Mouse (Mus musculus): ENCODE results near the gene Gsx2.

Gene Gsx2

DNA sequence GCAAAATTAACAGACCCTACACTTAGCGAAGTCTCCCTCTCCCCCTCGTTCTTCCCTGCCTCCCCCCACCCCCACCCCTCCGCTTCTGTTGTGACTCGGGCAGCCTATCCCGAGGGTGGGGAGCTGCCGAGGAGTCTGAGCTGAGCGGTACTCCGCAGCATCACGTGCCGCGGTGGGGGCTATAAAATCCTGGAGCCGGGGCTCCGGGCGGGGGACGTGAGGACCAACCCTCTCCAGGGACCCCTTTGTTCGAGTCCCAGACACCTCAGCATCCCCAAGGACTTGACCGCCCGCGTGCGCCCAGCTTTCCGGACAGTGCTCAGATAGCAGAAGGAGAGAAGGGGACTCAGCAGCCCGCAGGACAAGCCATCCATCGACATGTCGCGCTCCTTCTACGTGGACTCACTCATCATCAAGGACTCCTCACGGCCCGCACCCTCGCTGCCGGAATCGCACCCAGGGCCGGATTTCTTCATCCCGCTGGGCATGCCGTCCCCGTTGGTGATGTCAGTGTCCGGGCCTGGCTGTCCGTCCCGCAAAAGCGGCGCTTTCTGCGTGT lies at the start of gene Gsx2:
Gsx2 (plus strand) TSS at position 219 of the 559 bp plus-strand sequence.
- DNase-seq (ENCODE audit: low spot score): no peak

DNA sequence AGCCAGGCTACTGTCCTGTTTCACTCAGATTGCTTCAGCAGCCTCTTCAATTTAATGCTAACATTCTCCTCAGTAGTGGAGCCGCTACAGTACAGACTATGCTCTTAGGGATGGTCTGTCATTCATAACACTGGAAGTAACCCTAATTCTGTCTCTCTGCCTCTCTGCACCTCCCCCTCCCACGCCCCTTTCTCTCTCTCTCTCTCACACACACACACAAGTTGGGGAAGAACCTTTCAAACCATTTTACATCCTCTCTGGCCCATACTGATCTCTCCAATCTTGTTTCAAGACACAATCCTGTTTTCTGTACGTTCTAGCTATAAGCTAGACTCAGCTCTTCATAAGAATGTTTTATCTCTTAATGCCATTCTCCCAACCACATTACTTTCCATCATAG lies 39.9 kb upstream of the Gsx2 start:
- no peak for DNase-seq (ENCODE audit: low spot score)

DNA sequence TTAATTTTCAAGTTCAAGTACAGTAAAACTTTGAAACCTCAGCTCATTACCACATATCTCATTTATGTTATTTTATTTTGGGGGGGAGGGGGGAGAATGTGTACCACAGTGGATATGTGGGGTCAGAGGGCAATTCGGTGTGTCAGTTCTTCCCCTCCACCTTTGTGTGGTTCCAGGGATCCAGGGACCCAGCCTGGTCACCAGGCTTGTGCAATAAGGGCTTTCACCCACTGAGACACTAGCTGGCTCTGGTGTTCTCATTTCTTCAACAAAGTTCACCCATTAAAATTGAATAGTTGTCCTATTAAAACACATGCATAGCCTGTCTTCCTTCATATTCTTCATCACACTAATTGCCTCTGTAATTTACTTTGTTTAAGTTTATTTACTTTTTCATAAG lies 36.1 kb upstream of the Gsx2 start:
- no peak for DNase-seq (ENCODE audit: low spot score)

DNA sequence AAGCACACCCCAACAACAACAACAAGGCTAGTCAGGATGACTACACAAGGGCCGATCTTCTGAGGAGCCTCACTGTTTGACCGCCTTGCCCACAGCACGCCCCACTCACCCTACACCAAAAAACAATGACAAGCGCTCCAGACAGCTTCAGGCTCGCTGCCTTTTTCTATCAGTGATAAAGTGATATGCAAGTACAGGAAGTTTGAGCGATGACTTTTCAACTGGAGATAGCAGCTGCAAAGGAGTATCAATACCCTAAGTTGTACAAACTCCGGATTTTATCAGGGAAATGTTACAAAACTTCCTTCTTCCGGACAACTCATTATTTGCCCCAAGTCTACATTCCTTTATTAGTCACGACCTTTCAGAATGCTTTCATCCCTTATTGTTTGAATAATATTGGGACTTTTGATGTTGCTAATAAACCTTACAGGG lies 32.4 kb upstream of the Gsx2 start:
- DNase-seq (ENCODE audit: low spot score): no peak

DNA sequence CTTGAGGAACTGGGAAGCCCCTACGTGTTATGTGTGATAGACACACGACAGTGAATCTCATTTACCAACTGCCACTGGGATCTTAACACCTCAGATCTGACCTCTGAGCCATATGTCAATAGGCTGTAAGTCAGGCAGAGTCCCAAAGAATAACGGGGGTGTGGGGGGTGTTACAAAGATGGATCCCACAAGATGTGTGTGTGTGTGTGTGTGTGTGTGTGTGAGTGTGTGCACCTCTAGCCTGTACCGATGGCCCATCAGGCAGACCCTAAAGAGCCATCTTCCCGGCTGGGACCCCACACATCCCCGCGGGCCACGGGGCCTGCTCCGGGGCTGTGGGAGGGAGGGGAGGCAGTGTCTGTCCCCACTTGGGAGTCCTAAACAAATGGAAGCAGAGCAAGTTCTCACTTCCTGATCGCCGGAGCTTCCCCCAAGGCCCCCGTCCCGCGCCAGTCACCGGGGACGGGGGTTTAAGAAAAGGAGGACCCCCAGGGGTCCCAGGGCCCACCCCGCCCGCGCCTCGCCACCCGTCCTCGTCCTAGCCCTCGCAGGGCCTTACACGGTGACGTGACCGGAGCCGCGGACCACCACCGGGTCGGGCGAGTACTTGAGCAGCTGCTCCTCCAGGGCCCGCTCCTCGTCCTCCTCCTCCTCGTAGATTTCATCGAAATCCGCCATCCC lies 31.6 kb upstream of the Gsx2 start:
- DNase-seq (ENCODE audit: low spot score): peak; percentile 35

DNA sequence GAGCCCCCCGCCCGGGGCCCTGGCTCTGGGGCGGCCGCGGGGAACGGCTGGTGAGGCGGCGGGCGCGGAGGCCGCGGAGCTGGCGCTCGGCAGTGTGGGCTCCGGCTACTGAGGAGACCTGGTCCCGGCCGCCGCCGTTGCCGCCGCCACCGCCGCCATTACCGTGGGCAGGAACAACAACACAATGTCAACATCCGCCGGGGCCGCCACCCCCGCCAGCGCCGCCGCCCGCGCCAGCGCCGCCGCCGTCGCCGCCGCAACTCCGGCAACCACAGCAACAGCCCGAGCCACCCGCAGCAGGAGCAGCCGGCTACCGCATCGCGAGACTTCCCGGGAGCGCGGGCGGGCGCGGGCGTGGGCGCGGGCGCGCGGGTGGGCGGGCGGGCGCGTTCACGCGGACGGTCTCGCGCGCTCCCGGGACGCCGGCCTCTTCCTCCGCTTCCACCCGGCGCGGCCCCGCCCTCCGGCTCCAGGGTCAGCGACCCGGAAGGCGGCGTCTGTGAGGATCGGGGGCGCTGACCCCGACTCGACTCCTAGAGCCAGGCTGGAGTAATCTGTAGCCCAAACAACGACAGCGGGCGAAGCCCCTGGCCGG lies 31.0 kb upstream of the Gsx2 start, which contains the start of gene Chic2:
Chic2 (minus strand) TSS at position 465 of the 595 bp plus-strand sequence.
- DNase-seq (ENCODE audit: low spot score): peak; percentile 77

DNA sequence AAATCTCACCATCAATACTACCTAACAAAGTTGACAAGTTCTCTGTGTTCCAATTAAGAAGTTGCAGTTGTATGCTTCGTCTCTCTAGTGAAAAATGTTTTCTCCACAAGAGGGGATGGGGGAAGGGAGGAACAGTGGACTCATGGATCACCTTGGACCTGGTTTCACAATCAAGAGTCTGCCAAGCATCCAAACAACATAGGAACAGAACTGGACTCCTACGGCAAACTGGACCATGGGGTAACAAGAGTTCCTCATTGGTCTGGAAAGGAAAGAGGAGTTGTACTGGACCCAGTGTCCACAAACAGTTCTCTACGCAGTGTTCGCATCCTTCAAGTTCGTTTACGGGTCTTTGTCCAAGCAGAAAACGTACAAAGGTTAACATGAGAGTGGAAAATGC lies 30.0 kb upstream of the Gsx2 start:
- DNase-seq (ENCODE audit: low spot score): no peak

DNA sequence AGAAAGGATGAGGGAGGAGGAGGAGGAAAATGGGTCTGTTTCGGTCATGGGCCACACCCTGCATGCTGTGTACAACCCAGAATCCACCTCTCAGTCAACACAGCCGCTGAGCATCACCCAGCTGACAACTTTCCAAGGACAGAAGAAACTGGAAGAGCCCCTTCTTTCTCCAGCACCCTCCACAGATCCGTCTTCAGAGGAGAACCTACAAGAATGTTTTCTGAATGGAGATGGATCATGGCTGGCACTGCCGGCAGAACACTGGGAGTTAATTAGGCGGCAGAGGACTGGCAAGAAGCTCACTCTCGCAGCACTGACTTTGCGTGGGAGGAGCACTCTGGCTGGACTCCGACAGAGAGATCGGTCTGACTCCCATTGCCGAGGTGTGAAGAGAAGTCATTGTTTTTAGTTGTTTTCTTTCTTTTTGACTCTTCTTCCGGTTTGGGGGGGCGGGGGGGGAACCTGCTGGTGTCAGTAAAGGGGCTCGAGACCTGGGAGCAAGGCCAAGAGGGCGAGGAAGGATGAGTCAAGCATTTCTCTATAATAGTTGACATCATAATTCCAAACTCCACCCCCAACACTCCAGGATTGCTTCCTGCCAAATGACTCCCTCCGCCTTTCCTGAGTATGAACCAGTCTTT lies 28.6 kb upstream of the Gsx2 start:
- no peak for DNase-seq (ENCODE audit: low spot score)

DNA sequence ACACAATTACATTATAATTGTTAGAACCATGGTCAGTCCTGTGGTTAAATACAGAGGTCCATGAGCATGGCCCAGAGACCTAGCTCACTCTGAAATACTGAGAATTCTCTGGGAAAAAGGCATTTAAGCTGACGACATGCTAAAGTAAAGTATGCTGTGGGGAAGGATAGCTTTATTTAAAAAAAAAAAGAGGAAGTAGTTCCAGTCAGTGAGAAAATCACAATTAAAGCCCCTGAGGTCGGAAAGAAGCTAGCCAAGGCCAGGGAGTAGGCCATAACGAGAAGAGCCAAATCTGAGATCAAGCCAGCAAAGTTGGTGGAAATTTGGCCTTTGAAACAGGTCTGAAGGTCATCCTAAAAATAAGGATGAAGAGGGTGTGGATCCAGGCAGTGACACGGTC lies 24.3 kb upstream of the Gsx2 start:
- no peak for DNase-seq (ENCODE audit: low spot score)

DNA sequence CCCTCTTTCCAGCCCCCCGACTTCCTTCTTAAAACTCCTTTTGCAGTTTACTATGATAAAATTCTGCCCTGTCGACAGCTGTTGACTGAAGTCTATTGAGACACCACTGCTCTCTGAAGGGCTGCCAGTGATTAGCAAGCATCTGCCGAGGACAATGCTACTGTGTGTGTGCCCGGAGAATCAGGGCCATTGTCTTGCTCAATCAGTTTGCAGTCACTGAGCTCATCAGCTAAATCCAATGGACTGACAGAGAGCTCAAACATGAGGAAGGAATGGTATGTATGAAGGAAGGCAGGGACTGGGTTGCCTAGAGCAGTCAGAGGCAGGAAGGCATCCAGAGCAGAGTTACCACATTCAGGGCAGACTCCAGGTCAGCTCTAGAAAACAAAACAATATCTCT lies 12.2 kb upstream of the Gsx2 start:
- no peak for DNase-seq (ENCODE audit: low spot score)

DNA sequence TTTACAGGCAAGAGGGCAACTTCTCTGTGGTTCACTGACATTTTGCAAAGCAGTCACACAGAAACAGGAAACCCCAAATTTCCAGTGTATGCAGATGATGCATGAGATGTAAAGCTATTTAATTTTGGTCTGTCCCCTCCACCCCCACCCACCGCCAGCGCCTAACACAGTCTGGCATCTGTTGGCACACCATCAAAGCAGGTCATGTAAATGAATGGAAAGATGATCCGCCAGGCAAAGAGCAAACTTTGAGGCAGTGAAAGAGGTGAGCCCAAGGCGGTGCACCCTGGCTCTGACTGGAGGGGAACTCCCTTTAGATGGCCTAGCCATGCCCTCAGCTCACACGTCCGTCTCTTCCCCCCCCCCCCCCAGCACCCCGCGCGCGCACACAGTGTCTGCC lies 8.7 kb upstream of the Gsx2 start:
- DNase-seq (ENCODE audit: low spot score): no peak

DNA sequence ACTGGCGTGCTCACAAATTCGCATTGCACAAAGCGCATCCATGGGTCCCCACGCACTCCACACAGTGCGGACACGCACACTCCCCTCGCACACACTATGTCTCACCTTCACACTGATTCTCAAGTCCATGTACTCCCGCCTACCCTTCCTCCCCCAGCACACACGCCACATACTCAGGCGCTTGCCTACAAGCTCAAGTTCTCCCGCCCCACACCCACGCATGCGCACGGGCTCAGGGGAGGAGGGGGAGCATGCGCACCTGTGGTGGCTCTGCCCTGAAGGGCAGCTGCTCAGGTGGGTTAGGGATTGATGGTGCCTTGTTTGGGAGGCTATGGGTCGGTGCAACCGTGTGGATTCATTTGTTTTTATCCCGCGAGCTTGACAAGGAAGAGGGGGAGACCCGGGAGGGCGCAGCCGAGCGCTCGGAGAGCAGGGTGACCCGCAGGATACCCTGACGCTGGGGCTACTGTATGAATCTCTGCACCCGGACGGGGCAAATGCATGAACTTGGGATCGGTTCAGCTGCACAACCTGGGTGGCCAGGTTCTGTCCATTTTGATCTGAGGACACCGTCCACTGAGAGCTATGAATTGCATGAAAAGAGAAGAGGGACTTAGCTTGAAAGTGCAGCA lies 8.2 kb upstream of the Gsx2 start:
- no peak for DNase-seq (ENCODE audit: low spot score)

DNA sequence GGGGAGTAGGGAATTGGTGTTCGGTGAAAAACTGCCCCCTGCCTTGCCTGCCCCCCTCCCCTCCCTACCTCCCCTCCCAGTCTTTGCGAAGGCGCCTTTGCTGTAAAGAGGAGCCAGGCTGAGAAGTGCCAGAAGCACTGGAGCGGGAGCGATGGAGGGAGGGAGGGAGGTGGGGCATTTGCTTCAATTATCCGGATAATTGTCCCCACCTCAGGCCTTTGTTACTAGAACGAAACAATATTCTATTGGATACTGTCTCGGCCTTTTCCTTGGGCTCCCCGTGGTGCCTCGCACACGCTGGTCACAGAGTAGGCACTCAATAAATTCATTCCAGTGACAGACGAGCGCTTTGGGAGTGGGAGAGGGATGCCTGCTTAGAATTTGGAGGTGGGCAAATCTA lies 5.3 kb upstream of the Gsx2 start:
- DNase-seq (ENCODE audit: low spot score): no peak

DNA sequence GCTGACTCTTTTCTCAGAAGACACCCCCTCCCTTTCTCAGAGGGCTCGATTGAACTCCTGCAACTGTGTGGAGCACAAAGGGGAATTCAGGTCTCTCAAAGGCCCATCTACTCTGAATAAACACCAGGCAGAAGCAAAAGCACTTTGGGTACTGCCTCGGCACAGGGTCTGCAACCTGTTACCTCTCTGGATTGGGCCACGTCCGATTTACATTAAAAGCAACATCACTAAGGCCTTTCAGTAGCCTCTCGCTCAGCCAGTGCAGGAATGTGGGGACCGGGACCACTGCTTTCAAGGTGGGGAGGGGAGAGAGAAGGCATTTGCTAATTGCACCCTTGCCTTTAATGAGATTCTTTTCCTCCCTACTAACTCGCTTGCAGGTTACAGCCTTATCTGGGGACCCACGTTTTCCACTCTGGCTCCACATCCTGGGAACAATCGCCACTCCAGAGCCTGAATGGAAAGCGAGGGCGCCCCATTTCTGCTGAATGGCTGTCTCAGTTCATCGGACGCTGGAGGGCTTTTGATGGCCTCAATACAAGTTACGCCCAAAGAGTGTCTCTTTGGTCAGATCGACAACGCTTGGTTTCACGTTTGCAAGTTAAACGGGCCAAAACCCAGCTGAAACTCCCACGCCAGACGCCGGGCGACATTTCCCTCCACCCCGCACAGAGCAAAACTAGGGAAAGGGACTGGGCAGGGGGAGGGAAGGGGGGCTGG lies 4.6 kb upstream of the Gsx2 start:
- no peak for DNase-seq (ENCODE audit: low spot score)

DNA sequence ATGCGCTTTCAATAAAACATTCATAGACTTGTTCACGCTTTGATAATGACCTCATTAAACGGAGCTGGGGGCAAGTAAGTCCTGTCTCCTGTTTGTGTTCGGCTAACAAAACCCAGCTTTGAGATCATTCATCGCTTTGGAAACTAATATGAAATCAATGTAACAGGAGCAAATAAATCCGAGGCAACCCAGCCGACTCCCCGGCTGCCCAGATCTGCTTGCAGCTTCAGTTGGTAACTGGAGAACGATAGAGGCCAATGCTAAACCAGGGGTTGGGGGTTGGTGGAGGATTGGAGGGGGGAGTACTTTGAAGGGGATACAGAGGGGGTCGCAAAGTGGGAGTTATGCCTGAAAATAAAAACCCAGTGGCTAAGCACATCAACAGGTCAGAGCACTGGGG lies 3.5 kb upstream of the Gsx2 start:
- DNase-seq (ENCODE audit: low spot score): no peak

DNA sequence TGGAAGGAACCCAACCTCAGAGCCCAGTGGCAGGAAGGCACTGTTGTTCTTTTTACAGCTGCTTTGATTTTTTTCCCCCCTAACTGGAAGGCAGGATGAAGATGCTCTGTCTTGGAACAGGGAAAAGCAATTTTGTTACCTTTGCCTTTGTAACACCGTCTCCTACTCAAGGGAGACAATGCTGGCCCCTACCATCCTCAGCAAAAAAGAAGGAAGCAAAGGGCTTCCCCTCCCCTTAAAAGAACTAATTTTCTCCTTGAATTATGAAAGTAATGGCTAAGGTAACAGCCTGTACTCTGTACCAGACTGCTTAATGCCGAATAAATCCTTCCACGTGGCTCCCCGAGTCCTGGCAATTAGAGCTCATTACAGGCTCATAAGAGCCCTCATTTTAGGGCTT lies 2.9 kb upstream of the Gsx2 start:
- DNase-seq (ENCODE audit: low spot score): no peak

DNA sequence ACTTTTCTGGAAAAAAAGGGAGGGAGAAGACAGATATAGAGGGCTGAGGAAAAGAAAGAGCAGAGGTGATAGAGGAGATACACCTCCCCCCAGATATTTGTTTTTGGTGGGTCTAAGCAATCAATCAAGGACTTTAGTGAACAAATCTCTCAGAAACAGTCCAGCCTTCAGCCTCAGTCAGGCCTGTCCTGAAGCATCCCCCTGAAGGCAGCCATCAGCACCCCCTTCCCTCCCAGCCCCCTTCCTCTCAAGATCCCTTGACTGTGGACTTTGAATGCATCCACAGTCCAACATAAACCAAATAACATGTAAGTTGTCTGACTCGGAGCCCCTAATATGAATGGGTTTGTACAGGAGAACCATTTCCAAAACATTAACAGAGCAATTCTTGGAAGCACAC lies 2.2 kb upstream of the Gsx2 start:
- DNase-seq (ENCODE audit: low spot score): no peak

DNA sequence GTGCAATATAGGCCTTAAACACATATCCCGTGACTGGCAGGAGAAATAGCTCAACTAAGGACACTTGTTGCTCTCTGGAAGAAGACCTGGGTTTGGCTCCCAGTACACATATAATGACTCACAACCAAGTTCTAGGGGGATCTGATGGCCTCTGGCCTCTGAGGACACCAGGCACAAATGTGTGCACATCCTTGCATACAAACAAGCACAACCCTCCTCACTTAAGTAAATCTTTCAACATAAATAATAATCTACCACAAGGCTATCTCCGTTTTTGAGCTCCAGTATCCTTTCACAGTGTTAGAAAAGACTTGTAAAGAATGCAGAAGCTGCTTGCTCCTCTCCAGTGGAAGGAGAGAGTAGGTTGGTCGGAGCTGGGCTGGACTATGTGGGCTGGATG lies 1.7 kb upstream of the Gsx2 start:
- no peak for DNase-seq (ENCODE audit: low spot score)

DNA sequence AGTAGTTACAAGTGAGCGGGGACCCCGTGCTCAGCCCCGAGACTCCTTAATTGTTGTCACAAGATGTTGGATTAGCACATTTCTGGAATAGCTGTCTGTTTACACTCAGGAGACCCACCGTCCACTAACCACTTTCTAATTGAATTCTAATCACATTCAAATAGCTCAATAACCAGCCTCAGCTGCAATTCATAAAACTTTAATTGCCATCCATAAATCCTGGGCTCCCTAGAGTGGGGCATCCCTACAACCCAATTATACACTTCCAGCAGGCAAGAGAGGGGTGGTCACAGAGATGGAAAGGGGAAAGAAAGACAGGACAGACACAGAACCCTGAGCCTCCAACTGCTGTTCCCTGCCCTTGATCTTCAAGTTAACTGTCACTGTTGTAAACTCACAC lies 1.3 kb upstream of the Gsx2 start:
- DNase-seq (ENCODE audit: low spot score): no peak

DNA sequence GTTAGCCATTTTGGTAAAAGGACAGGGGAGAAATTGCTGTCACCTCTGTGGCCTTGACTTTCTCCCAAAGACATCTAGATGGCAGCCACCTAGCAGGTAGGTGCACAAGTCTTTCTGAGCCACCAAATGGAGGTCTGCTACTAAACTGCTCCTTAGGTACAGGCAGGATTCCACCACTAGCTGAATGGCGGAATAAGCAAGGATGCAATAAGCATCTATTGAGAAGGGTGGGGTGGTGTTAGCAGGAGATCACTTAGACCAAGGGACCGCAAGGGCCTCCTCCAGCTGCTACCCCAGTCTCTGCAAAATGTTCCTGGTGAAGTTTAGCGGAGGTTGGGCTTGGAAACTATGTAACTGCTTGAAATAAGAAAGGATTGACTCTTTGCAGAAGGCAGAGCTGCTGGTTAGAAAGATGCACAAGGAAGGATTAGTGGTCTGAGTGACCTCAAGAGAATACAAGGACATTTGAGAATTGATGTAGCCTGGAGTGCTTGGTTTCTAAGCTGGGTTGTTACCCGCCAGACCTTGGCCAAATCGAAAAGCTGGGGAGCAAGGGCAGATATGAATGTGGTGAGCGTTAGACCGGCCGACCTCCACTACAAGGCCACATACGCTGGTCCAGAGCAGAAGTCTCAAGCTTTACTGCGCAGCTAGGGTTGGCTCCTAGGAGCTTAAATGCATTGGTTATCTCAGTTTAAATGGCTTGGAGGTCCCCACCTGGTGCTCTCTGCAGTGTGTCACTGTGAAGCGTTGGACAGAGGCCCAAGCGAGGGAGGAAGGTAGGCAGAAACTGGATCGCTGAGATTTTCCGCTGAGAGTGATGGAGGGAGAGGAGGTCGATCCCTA lies 641 bp upstream of the Gsx2 start:
- DNase-seq (ENCODE audit: low spot score): no peak

DNA sequence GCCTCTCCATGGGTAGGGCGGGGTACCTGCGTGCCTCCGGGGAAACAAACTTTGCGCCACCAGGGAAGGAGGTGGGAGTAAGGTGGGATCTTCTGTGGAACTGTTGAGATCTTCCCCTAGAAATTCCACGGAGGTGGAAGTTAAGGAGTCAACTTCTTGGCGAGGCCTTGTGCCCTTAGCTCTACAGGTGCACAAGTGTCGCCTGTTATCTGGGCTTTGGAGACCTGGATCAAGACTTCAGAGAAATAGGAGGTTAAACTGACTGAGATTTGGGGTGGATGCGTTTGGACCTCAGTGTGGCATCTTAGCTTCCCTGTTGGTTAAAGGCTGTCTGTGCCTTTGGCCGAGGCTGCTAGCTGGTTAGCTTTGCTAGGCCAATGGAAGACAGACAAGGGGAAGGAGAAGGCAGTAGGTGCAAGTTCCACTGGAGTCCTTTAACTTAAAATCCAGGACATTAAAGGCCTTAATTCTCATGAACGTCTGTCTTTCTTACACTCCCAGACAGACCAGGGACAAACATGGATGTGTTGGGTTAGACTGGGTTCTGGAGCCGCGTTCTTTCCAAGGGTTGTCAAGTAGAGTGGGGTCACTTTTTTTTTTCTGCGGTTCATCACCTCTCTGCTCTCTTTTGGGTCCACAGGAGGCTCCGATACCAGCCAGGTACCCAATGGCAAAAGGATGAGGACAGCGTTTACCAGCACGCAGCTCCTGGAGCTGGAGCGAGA lies 1.1 kb downstream of the Gsx2 start:
- DNase-seq (ENCODE audit: low spot score): no peak

Measured in ovary, postnatal 14 days (tissue).